Mouse (Mus musculus) midbrain, embryonic 10.5 days (tissue): ENCODE results near the gene Glis3. TPM values are rescaled to one million over a fixed set of nuclear protein-coding genes. Genes with fewer than 3 reads are reported as not detected.

Experiments used
- DNase-seq: peaks from one replicate; pipeline ENCODE4 v3.0.0-alpha.2; 2017; ENCODE audit warnings: low spot score
- H3K27ac ChIP-seq: fragments of 300-500 bp; sonication (generic); replicated peaks from 2 replicates; pipeline ENCODE4 v1.5.1; 2016; ENCODE audit warnings: mild to moderate bottlenecking
- H3K27me3 ChIP-seq: fragments of 300-500 bp; sonication (generic); 2 replicates; pipeline ENCODE4 v1.6.1; 2016; ENCODE audit warnings: low read depth, mild to moderate bottlenecking; ENCODE audit not compliant: poor library complexity, severe bottlenecking
- H3K36me3 ChIP-seq: fragments of 300-500 bp; sonication (generic); 2 replicates; pipeline ENCODE4 v1.6.1; 2016; ENCODE audit warnings: mild to moderate bottlenecking, moderate library complexity
- H3K4me1 ChIP-seq: fragments of 300-500 bp; sonication (generic); 2 replicates; pipeline ENCODE4 v1.6.1; 2016
- H3K4me3 ChIP-seq: fragments of 300-500 bp; sonication (generic); 2 replicates; pipeline ENCODE4 v1.5.1; 2016; ENCODE audit warnings: mild to moderate bottlenecking, moderate library complexity
- H3K9me3 ChIP-seq: fragments of 300-500 bp; sonication (generic); replicated peaks from 2 replicates; pipeline ENCODE4 v1.6.1; 2016; ENCODE audit warnings: mild to moderate bottlenecking
- WGBS: fragments of 180-500 bp; shearing (Covaris S2); methylation state at CpG from one replicate; pipeline ENCODE4 v1.1.7; 2016; 5-methylcytosine and 5-hydroxymethylcytosine counted together
- polyA plus RNA-seq: library from polyadenylated mRNA; unstranded; fragments of >200 nt; fragmentation: Nextera tagmentation; extraction: Ambion mirVana; gene quantifications from 2 replicates; pipeline ENCODE4 v1.2.1, GENCODE M21; 2016

Glis3 gene
- polyA plus RNA-seq, 1 experiment from 2014 or later = 4.3 TPM

GRCm38 (mm10) chr19:28648881-28649280 is 31.0 kb downstream of the Glis3 start:
- Histone ChIP-seq H3K9me3 (no peaks in the 10 kb centered on the region), H3K27ac (no peak overlapping the region), H3K27me3 (no peaks in the 10 kb centered on the region), H3K4me3 (no peak overlapping the region), H3K36me3 (0 out of 2 replicates have a peak, but pooled peaks cover 5% of the 10 kb centered on the region), H3K4me1 (peaks cover 13% of the 10 kb centered on the region)
- 60% methylated on average over 4 of the region's 4 CpGs for WGBS
- no peak for DNase-seq

DNA sequence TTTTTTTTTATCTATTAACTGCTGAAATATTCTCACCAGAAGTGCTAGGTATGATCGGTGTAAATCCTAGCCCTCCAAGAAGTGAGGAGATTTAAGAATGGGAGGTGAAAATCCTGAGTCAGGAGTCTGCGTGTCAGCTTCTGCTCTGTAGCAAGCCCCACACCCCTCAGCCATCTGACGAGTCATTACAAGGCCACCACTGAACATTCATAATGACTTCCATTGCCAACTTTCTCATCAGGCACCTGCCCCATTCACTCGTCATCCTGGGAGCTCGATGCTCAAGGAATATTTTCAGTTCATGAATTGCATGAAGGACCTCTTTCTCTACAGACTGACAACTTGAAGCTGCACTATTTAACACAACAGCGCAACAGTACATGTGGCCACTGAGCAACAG is 32.5 kb downstream of the Glis3 start:
- no peak for DNase-seq
- Histone ChIP-seq H3K9me3 (no peaks in the 10 kb centered on the region), H3K4me1 (peaks cover 13% of the 10 kb centered on the region), H3K4me3 (no peak overlapping the region), H3K27ac (no peak overlapping the region), H3K36me3 (0 out of 2 replicates have a peak, but pooled peaks cover 2% of the 10 kb centered on the region), H3K27me3 (no peaks in the 10 kb centered on the region)
- 89% methylated on average over 6 of the region's 6 CpGs for WGBS

GRCm38 (mm10) chr19:28646286-28646685 is 33.6 kb downstream of the Glis3 start:
- no peaks in the 10 kb centered on the region for H3K9me3 ChIP-seq
- peaks cover 13% of the 10 kb centered on the region for H3K4me1 ChIP-seq
- H3K27ac ChIP-seq = no peak overlapping the region
- WGBS = 48% methylated on average over 4 of the region's 4 CpGs
- H3K4me3 ChIP-seq = no peak overlapping the region
- H3K36me3 ChIP-seq = no peaks in the 10 kb centered on the region
- DNase-seq = no peak
- H3K27me3 ChIP-seq = no peaks in the 10 kb centered on the region

- WGBS = 88% methylated on average over 7 of the region's 7 CpGs
- H3K4me1 ChIP-seq = peaks cover 19% of the 10 kb centered on the region
- H3K27ac ChIP-seq = no peak overlapping the region
- no peak overlapping the region for H3K4me3 ChIP-seq
- no peaks in the 10 kb centered on the region for H3K9me3 ChIP-seq
- H3K27me3 ChIP-seq = no peaks in the 10 kb centered on the region
- H3K36me3 ChIP-seq = no peaks in the 10 kb centered on the region
- DNase-seq = no peak
Measured at GRCm38 (mm10) chr19:28640861-28641381, 39.0 kb downstream of the Glis3 start.

GRCm38 (mm10) chr19:28635991-28636553 is 43.8 kb downstream of the Glis3 start:
- Histone ChIP-seq H3K27me3 (no peaks in the 10 kb centered on the region), H3K4me3 (no peak overlapping the region), H3K4me1 (peaks cover 25% of the 10 kb centered on the region), H3K9me3 (no peaks in the 10 kb centered on the region), H3K36me3 (no peaks in the 10 kb centered on the region), H3K27ac (peak overlapping the region; percentile 69)
- DNase-seq = no peak
- 48% methylated on average over 7 of the region's 8 CpGs for WGBS

GRCm38 (mm10) chr19:28634986-28635385 is 44.9 kb downstream of the Glis3 start:
- Histone ChIP-seq H3K27me3 (no peaks in the 10 kb centered on the region), H3K27ac (no peak overlapping the region), H3K36me3 (no peaks in the 10 kb centered on the region), H3K9me3 (no peaks in the 10 kb centered on the region), H3K4me3 (no peak overlapping the region), H3K4me1 (peaks cover 25% of the 10 kb centered on the region)
- no peak for DNase-seq
- 96% methylated on average over 3 of the region's 3 CpGs for WGBS

DNA sequence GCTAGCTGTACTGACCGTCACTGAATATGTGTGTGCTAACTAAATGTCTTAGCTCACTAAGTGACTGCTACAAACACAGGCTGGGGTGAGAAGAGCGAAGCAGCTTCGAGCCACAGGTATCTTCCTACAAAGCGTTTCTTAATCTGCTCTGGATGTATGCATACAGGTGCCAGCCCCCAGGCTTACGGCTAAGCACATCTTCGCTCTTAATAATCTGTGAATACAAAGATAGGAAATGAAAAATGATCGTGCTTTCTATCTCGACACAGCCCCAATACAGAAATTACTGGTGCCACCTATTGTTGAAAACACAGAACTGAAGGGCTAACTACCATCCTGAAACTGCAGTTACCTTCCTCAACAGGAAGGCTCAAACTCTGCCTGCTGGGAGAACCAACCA is 51.5 kb downstream of the Glis3 start:
- DNase-seq = no peak
- Histone ChIP-seq H3K4me3 (no peak overlapping the region), H3K4me1 (no peaks in the 10 kb centered on the region), H3K27me3 (0 out of 2 replicates have a peak, but pooled peaks cover 7% of the 10 kb centered on the region), H3K27ac (no peak overlapping the region), H3K36me3 (no peaks in the 10 kb centered on the region), H3K9me3 (no peaks in the 10 kb centered on the region)
- 76% methylated on average over 8 of the region's 8 CpGs for WGBS

- no peaks in the 10 kb centered on the region for H3K36me3 ChIP-seq
- no peak for DNase-seq
- WGBS = 92% methylated on average over 5 of the region's 5 CpGs
- H3K27me3 ChIP-seq = peaks cover 12% of the 10 kb centered on the region; the same call in 1 of the 2 replicates
- no peaks in the 10 kb centered on the region for H3K4me1 ChIP-seq
- no peak overlapping the region for H3K4me3 ChIP-seq
- H3K27ac ChIP-seq = no peak overlapping the region
- no peaks in the 10 kb centered on the region for H3K9me3 ChIP-seq
Measured at GRCm38 (mm10) chr19:28626189-28626588, 53.7 kb downstream of the Glis3 start.

DNA sequence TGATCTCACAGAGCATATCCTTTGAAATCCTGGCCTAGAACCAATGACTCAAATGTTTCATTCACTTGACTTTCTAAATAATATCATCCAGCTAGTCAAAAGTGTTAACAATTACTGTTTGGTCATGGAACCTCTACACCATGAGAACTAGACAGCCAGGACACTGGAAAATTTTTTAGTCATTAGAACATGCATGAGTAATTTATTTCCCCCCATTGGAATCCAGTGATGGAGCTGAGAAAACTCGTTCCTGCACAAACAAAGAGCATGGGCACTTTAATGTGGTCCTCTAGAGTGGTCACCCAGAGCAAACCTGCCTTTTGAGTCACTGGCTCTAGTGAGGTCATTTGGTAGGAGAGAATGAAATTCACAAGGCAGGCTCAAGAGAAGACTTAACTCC is 55.3 kb downstream of the Glis3 start:
- no peak overlapping the region for H3K4me3 ChIP-seq
- no peak for DNase-seq
- H3K36me3 ChIP-seq = no peaks in the 10 kb centered on the region
- peaks cover 12% of the 10 kb centered on the region; the same call in 1 of the 2 replicates for H3K27me3 ChIP-seq
- no peaks in the 10 kb centered on the region for H3K9me3 ChIP-seq
- WGBS = 90% methylated on average over 1 of the region's 1 CpGs
- no peak overlapping the region for H3K27ac ChIP-seq
- H3K4me1 ChIP-seq = 0 out of 2 replicates have a peak, but pooled peaks cover 3% of the 10 kb centered on the region

DNA sequence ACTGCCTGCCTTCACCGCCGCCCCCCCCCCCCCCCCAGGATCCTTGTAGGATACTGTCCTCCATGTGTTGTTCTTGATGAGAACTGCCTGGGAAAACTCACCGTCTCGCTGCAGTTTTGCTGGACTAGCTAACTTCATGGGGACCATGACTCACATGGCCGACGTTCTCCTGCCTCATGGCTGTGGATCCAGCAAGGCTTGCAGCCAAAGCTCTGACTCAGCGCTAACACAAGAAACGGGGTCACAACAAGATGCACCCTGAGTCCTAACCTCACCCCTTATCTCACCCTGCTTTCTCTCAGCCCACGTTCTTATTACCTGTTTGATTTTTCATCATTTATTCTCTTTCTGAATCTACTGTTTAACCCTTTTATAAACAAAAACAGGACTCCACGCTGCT is 56.2 kb downstream of the Glis3 start:
- Histone ChIP-seq H3K36me3 (no peaks in the 10 kb centered on the region), H3K4me1 (0 out of 2 replicates have a peak, but pooled peaks cover 3% of the 10 kb centered on the region), H3K27ac (no peak overlapping the region), H3K9me3 (no peaks in the 10 kb centered on the region), H3K27me3 (peaks cover 19% of the 10 kb centered on the region), H3K4me3 (no peak overlapping the region)
- no peak for DNase-seq
- 90% methylated on average over 10 of the region's 10 CpGs for WGBS

DNA sequence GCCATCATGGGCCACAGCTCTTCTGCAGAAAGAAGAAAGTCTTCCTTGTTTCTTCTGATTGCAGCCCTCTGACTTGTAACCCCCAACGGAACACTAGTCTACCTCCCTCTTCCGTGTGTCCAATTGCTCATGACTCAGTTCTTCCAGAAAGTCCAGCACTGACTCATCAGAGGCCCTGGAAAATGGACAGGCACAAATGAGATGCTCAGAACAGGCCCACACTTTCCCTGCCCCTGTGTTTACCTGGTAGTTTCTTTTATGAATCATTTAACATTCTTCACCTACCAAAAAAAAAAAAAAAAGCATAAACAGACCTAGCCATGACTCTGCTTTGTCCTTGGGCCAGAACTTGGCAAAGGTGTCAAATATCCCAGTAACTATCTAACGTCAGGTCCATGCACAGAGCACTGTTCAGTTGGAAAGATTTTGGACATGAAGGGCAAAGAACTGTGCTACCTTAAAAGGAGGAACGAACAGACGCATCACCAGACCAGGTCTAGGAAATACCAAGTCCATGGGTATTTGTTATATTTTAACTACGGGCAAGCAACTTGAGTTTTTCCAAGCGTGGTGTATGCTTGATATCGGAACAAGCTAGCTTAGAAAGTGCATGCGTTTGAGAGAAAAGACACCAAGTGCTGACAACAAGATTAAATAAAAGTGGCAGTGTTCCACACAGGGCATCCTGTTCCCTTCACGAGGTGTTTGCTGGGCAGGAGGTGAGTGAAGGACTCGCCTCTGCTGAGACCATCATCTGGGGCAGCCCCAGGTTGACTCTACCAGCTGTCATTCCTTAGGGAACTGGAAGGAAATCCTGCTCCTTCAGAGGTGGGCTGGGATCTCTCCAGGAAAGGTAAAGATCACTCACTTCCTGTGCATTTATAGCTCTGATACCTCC is 58.0 kb downstream of the Glis3 start:
- Histone ChIP-seq H3K27ac (no peak overlapping the region), H3K4me3 (no peak overlapping the region), H3K36me3 (no peaks in the 10 kb centered on the region), H3K9me3 (no peaks in the 10 kb centered on the region), H3K4me1 (peaks cover 10% of the 10 kb centered on the region), H3K27me3 (peaks cover 20% of the 10 kb centered on the region)
- DNase-seq = no peak
- WGBS = 93% methylated on average over 11 of the region's 11 CpGs

- DNase-seq = no peak
- Histone ChIP-seq H3K27me3 (peaks cover 20% of the 10 kb centered on the region), H3K36me3 (no peaks in the 10 kb centered on the region), H3K4me3 (no peak overlapping the region), H3K27ac (no peak overlapping the region), H3K9me3 (no peaks in the 10 kb centered on the region), H3K4me1 (peaks cover 15% of the 10 kb centered on the region)
- WGBS = 86% methylated on average over 7 of the region's 7 CpGs
Measured at GRCm38 (mm10) chr19:28617736-28618135, 62.1 kb downstream of the Glis3 start.

- H3K36me3 ChIP-seq = no peaks in the 10 kb centered on the region
- peaks cover 15% of the 10 kb centered on the region for H3K4me1 ChIP-seq
- no peak overlapping the region for H3K4me3 ChIP-seq
- H3K27ac ChIP-seq = peak overlapping the region; percentile 49; the same call in 1 of the 2 replicates
- WGBS = 65% methylated on average over 8 of the region's 8 CpGs
- no peak for DNase-seq
- no peaks in the 10 kb centered on the region for H3K9me3 ChIP-seq
- H3K27me3 ChIP-seq = peaks cover 19% of the 10 kb centered on the region
Measured at GRCm38 (mm10) chr19:28617191-28617590, 62.7 kb downstream of the Glis3 start.
